Mouse (Mus musculus) adrenal gland, adult 18-20 months (tissue): Measurements from ENCODE around the gene Ndufb6. TPM values are rescaled to one million over a fixed set of nuclear protein-coding genes. Genes with fewer than 3 reads are reported as not detected.

ENCODE experiments used
- total RNA-seq, 2 experiments: library from RNA; stranded (reverse); gene quantifications; 1 replicate in 1 of 2; 2 replicates in 1 of 2; pipeline ENCODE4 v1.2.3; 2021

The Ndufb6 gene
- total RNA-seq, 2 experiments from 2014 or later, result 232 to 407 TPM

Other genes starting within 250 kb of the Ndufb6 start
- 100 to 1,000 TPM; 108 to 132 TPM for gene Aco1, start 136.3 kb downstream of the Ndufb6 start, total RNA-seq
- 10 to 100 TPM; 18.7 to 24.7 TPM for gene Ddx58, start 39.6 kb downstream of the Ndufb6 start, total RNA-seq
- 10 to 100 TPM; 35.1 to 57.1 TPM for gene Smim27, start 9.8 kb downstream of the Ndufb6 start, total RNA-seq
- 10 to 100 TPM; 22.9 to 29.4 TPM for gene Topors, start 9.6 kb downstream of the Ndufb6 start, total RNA-seq
- not detected for gene Tmem215, start 192.8 kb upstream of the Ndufb6 start, total RNA-seq